Mouse (Mus musculus): ENCODE results near the gene Coq5. TPM values are rescaled to one million over a fixed set of nuclear protein-coding genes. Genes with fewer than 3 reads are reported as not detected.

Coq5 gene
- polyA plus RNA-seq, 1 experiment from 2014 or later, result 41.9 TPM

DNA sequence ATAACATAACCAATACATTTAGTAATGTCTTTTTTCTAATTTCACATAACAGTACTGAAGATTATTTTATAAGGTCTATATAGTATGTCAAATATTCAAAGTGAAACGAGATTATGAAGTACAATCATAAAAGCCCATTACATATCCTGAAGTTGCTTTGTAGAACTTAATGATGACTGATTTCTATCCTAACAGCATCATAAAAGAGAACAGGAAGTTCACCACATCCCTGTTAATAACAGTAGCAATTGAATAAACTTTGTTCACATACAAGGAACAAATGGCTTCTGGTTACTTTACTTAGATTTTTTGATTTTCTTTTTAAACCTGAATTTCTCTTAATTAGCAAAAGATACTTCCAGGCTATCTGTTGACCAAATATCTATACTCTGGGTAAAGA, 17.6 kb upstream of the Coq5 start:
- Histone ChIP-seq H3K27me3 (replicated peaks; ENCODE audit: control insufficient read depth, insufficient read depth, low read length) (no peaks in the 10 kb centered on the region), H3K27ac (replicated peaks; ENCODE audit: low read depth, low read length) (no peak overlapping the region), H3K4me3 (ENCODE audit: low read depth, low read length) (no peak overlapping the region), H3K4me1 (ENCODE audit: control insufficient read depth, insufficient read depth, low read length) (no peaks in the 10 kb centered on the region), H3K9me3 (ENCODE audit: control insufficient read depth, low read length) (no peaks in the 10 kb centered on the region), H3K4me2 (ENCODE audit: low read depth, low read length) (no peak overlapping the region), H3K36me3 (ENCODE audit: control insufficient read depth, insufficient read depth, low read length) (peaks cover 59% of the 10 kb centered on the region), H3K9ac (ENCODE audit: low read depth, low read length) (no peak overlapping the region)
- ATAC-seq (ENCODE audit: low read depth) (no peak), DNase-seq (ENCODE audit: low spot score) (no peak)
- 90% methylated on average over 1 of the region's 1 CpGs for WGBS

DNA sequence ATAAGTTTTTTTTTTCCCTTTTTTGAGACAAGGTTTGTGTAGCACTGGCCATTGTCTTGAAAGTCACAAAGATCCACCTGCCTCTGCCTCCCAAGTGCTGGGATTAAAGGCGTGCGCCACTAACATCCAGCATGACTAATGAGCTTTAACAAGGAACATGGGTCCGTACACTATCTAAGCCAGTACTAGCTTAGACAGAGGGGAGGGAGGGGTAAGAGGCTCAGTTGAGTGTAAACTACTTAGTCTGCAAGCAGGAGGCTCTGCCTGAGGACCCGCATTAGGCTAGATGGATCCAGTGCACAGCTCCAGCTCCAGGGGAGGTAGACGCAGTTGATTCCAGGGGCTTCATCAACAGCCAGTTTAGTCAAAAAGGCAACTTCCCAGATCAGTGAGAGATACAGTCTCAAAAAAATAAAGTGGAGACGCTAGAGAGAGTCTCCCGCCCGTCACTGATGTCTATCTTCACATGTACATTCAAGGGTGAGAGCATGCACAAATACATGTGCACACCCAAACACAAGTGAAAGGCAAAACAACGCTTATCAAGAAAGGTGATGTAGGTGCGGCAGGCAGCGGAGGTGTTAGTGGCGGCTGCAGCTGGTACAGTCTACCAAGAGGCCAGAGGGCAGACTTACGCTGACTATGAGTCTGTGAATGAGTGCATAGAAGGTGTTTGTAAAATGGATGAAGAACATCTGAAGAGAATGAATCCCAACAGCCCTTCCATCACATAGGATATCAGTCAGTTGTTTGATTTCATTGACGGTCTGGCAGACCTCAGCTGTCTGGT, 16.8 kb upstream of the Coq5 start:
- Histone ChIP-seq H3K27me3 (replicated peaks; ENCODE audit: control insufficient read depth, insufficient read depth, low read length) (no peaks in the 10 kb centered on the region), H3K4me2 (ENCODE audit: low read depth, low read length) (no peak overlapping the region), H3K9me3 (ENCODE audit: control insufficient read depth, low read length) (no peaks in the 10 kb centered on the region), H3K36me3 (ENCODE audit: control insufficient read depth, insufficient read depth, low read length) (peaks cover 51% of the 10 kb centered on the region), H3K27ac (replicated peaks; ENCODE audit: low read depth, low read length) (no peak overlapping the region), H3K9ac (ENCODE audit: low read depth, low read length) (no peak overlapping the region), H3K4me3 (ENCODE audit: low read depth, low read length) (no peak overlapping the region), H3K4me1 (ENCODE audit: control insufficient read depth, insufficient read depth, low read length) (no peaks in the 10 kb centered on the region)
- 87% methylated on average over 14 of the region's 14 CpGs for WGBS
- DNase-seq (ENCODE audit: low spot score), result no peak
- ATAC-seq (ENCODE audit: low read depth), result no peak

DNA sequence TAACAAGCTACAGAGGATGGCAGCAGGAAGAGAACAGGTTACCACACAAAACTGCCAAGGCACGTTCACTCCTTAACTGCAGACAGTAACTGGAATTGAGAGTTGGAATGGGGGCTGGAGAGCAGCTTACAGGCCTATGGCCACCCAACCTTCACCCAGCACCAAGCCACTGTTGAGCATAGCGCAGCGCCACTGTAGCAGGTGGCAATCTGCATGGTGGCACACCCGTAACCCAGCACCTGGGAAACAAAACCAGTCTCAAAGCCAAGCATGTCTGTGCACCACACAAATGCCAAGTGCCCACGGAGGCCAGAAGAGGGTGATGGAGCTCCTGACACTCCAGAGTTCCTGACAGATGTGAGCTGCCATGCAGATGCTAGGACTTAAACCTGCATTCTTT, 13.1 kb upstream of the Coq5 start:
- Histone ChIP-seq H3K27me3 (replicated peaks; ENCODE audit: control insufficient read depth, insufficient read depth, low read length) (no peaks in the 10 kb centered on the region), H3K4me2 (ENCODE audit: low read depth, low read length) (no peak overlapping the region), H3K36me3 (ENCODE audit: control insufficient read depth, insufficient read depth, low read length) (peaks cover 35% of the 10 kb centered on the region), H3K4me1 (ENCODE audit: control insufficient read depth, insufficient read depth, low read length) (peaks cover 14% of the 10 kb centered on the region), H3K4me3 (ENCODE audit: low read depth, low read length) (no peak overlapping the region), H3K27ac (replicated peaks; ENCODE audit: low read depth, low read length) (no peak overlapping the region), H3K9ac (ENCODE audit: low read depth, low read length) (no peak overlapping the region), H3K9me3 (ENCODE audit: control insufficient read depth, low read length) (no peaks in the 10 kb centered on the region)
- WGBS, result 93% methylated on average over 5 of the region's 5 CpGs
- ATAC-seq (ENCODE audit: low read depth) (no peak), DNase-seq (ENCODE audit: low spot score) (no peak)

DNA sequence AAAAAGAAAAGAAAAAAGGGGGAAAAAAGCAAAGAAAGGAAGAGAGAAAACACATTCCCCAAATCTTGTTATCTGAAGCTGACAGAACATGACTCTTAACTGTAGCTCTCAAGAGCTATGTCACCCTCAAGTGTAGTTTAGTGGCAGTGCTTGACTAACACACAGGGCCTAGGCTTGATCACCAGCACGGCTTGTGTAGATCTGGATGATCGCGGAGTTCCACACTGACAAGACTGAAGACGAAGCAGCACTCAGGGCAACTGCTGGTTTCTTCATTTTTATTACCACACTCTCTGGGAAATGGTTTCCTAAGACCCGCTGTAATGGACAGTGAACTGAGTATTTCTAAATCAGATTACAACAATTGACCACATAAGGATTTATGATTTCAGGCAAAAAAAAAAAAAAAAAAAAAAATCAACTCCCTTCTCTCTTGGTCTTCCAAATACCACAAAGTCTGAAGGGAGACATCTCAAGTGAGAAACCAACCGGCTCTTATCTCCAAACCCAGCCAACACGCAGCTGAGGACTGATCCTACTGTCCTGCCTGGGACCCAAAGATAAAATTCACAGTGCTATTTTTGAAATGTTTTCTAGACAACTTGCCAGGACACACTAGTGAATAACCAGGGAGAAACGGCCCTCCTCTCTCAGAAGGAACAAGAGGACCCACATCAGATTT, 12.5 kb upstream of the Coq5 start:
- ATAC-seq (ENCODE audit: low read depth) (no peak), DNase-seq (ENCODE audit: low spot score) (no peak)
- Histone ChIP-seq H3K9me3 (ENCODE audit: control insufficient read depth, low read length) (no peaks in the 10 kb centered on the region), H3K4me1 (ENCODE audit: control insufficient read depth, insufficient read depth, low read length) (peaks cover 14% of the 10 kb centered on the region), H3K4me3 (ENCODE audit: low read depth, low read length) (no peak overlapping the region), H3K36me3 (ENCODE audit: control insufficient read depth, insufficient read depth, low read length) (peaks cover 35% of the 10 kb centered on the region), H3K9ac (ENCODE audit: low read depth, low read length) (no peak overlapping the region), H3K27me3 (replicated peaks; ENCODE audit: control insufficient read depth, insufficient read depth, low read length) (no peaks in the 10 kb centered on the region), H3K27ac (replicated peaks; ENCODE audit: low read depth, low read length) (no peak overlapping the region), H3K4me2 (ENCODE audit: low read depth, low read length) (no peak overlapping the region)
- WGBS, result 86% methylated on average over 8 of the region's 8 CpGs

DNA sequence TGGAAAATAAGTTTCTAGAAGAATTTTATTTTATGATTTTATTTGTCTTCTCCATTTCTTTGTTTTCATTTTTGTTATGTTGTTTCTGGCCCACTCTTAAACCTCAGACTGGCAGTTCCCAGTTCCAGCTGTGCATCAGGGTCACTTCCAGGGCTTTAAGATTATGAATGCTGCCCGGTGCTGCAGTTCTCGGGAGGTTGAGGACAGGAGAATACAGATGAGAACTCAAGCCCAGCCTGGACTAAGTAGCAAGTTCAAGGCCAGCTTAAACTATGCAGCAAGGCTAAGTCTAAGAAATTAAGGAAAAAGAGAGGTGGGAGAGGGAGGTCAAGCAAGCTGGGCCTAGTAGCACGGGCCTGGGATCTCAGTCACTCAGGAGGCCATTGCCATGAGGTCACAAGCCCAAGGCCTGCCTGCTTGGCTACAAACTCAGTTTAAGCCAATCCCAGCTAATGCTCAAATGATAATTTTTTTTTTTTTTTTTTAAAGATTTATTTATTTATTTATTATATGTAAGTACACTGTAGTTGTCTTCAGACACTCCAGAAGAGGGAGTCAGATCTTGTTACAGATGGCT, 11.9 kb upstream of the Coq5 start:
- Histone ChIP-seq H3K9ac (ENCODE audit: low read depth, low read length) (no peak overlapping the region), H3K4me1 (ENCODE audit: control insufficient read depth, insufficient read depth, low read length) (peaks cover 14% of the 10 kb centered on the region), H3K4me3 (ENCODE audit: low read depth, low read length) (no peak overlapping the region), H3K36me3 (ENCODE audit: control insufficient read depth, insufficient read depth, low read length) (peaks cover 35% of the 10 kb centered on the region), H3K27me3 (replicated peaks; ENCODE audit: control insufficient read depth, insufficient read depth, low read length) (no peaks in the 10 kb centered on the region), H3K27ac (replicated peaks; ENCODE audit: low read depth, low read length) (no peak overlapping the region), H3K4me2 (ENCODE audit: low read depth, low read length) (no peak overlapping the region), H3K9me3 (ENCODE audit: control insufficient read depth, low read length) (no peaks in the 10 kb centered on the region)
- 80% methylated on average over 3 of the region's 3 CpGs for WGBS
- DNase-seq (ENCODE audit: low spot score) (no peak), ATAC-seq (ENCODE audit: low read depth) (no peak)

DNA sequence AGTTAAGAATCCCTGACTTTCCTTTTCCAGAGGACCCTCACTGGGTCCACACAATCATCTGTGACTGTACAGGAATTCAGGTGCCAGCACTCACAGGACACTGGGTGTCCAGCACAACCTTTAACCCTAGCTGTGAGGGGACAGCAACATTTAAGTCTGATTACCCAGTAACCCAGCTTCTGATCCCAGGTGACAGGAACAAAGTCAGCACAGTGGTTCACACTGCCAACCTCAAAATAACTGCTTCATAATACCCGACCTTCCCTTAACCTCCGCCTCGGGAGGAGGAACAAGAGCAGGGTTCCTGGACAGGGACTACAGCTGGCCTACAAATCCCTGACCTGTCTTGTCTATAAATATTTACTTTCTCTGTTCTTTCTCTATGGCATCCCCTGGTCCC, 11.2 kb upstream of the Coq5 start:
- no peak for ATAC-seq (ENCODE audit: low read depth)
- no peak overlapping the region for H3K4me2 ChIP-seq (ENCODE audit: low read depth, low read length)
- H3K27ac ChIP-seq (replicated peaks; ENCODE audit: low read depth, low read length), result no peak overlapping the region
- no peaks in the 10 kb centered on the region for H3K9me3 ChIP-seq (ENCODE audit: control insufficient read depth, low read length)
- DNase-seq (ENCODE audit: low spot score), result no peak
- H3K36me3 ChIP-seq (ENCODE audit: control insufficient read depth, insufficient read depth, low read length), result peaks cover 28% of the 10 kb centered on the region
- peaks cover 16% of the 10 kb centered on the region for H3K4me1 ChIP-seq (ENCODE audit: control insufficient read depth, insufficient read depth, low read length)
- 67% methylated on average over 3 of the region's 3 CpGs for WGBS
- no peaks in the 10 kb centered on the region for H3K27me3 ChIP-seq (replicated peaks; ENCODE audit: control insufficient read depth, insufficient read depth, low read length)
- H3K4me3 ChIP-seq (ENCODE audit: low read depth, low read length), result no peak overlapping the region
- no peak overlapping the region for H3K9ac ChIP-seq (ENCODE audit: low read depth, low read length)

DNA sequence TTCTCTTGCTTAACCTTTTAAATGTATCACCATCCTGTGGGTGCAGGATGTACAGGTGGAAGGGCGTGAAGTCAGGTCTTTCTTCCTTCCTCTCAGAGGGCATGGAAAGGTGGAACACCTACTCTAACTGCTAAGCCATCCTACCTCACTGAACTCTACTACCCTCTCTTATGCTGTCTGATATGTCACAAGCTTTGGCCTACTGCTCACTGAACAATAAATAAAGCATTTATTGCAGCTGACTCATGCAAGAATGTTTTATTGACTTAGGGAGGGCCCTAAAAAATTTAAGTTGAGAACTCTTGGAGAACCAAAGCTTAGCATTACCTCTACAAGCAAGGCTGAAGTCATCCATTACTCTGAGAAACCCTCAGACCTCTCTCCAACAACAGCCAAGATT, 9.5 kb upstream of the Coq5 start:
- H3K27me3 ChIP-seq (replicated peaks; ENCODE audit: control insufficient read depth, insufficient read depth, low read length), result no peaks in the 10 kb centered on the region
- peak overlapping the region; percentile 100; the same call in 1 of the 2 replicates for H3K4me3 ChIP-seq (ENCODE audit: low read depth, low read length)
- H3K36me3 ChIP-seq (ENCODE audit: control insufficient read depth, insufficient read depth, low read length), result peaks cover 23% of the 10 kb centered on the region
- no peak overlapping the region for H3K27ac ChIP-seq (replicated peaks; ENCODE audit: low read depth, low read length)
- WGBS, result 100% methylated on average over 1 of the region's 1 CpGs
- H3K4me1 ChIP-seq (ENCODE audit: control insufficient read depth, insufficient read depth, low read length), result peaks cover 18% of the 10 kb centered on the region
- no peaks in the 10 kb centered on the region for H3K9me3 ChIP-seq (ENCODE audit: control insufficient read depth, low read length)
- no peak for DNase-seq (ENCODE audit: low spot score)
- 0 out of 2 replicates have a peak overlapping the region, but pooled peaks have one; percentile 97 for H3K9ac ChIP-seq (ENCODE audit: low read depth, low read length)
- no peak for ATAC-seq (ENCODE audit: low read depth)
- peak overlapping the region; percentile 88; the same call in 1 of the 2 replicates for H3K4me2 ChIP-seq (ENCODE audit: low read depth, low read length)

DNA sequence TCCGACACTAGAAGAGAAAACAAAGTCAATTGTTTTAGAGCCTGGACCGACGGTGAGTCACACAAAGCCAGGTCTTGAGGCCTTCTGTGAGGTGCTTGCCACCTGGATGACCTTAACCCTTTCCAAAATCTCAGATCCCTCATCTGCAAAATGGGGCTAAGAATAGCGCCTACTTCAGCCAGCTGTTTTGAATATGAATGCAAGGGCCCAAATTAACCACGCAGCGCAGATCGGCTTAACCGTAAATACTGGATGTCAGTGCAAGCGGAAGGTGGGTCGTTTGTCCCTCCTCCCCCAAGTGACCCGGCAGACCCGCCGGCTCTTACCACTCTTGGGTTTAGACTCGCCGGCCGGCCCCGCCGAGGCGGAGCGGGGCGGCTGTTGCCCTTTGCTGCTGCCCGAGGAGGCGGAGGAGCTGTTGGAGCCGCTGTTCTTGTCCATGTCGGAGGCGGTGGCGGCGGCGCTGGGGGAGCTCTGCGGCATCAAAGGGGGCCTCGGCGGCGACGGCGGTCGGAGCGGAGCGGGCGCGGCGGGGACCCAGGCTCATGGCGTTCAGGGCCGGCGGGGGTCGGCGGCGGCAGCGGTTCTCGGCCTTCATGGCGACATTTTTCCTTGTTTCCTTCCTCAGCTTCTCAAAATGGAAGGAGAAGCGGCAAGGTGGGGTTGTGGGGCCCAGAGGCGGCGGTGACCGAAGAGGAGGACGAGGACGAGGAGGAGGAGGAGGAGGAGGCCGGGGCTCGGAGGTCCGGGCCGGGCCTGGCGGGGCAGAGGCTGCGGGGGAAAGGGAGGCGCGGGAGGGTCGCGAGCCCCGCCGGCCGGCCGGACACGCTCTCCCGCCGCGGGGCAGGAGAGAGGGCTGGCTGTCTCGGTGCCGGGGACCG, 7.3 kb upstream of the Coq5 start:
- peaks cover 11% of the 10 kb centered on the region; the same call in 1 of the 2 replicates for H3K36me3 ChIP-seq (ENCODE audit: control insufficient read depth, insufficient read depth, low read length)
- WGBS, result 0% methylated on average over 32 of the region's 77 CpGs
- H3K27me3 ChIP-seq (replicated peaks; ENCODE audit: control insufficient read depth, insufficient read depth, low read length), result no peaks in the 10 kb centered on the region
- peak overlapping the region; percentile 88 for H3K4me2 ChIP-seq (ENCODE audit: low read depth, low read length)
- peak overlapping the region; percentile 100 for H3K4me3 ChIP-seq (ENCODE audit: low read depth, low read length)
- peak; percentile 71 for ATAC-seq (ENCODE audit: low read depth)
- peak overlapping the region; percentile 97 for H3K9ac ChIP-seq (ENCODE audit: low read depth, low read length)
- no peaks in the 10 kb centered on the region for H3K9me3 ChIP-seq (ENCODE audit: control insufficient read depth, low read length)
- H3K27ac ChIP-seq (replicated peaks; ENCODE audit: low read depth, low read length), result peak overlapping the region; percentile 84
- peak; percentile 42 for DNase-seq (ENCODE audit: low spot score)
- peaks cover 18% of the 10 kb centered on the region for H3K4me1 ChIP-seq (ENCODE audit: control insufficient read depth, insufficient read depth, low read length)

Measured in embryonic facial prominence, embryonic 14.5 days (tissue).